Mouse (Mus musculus) neural tube, embryonic 14.5 days (tissue): ENCODE data around the gene Gramd4. TPM values are rescaled to one million over a fixed set of nuclear protein-coding genes. Genes with fewer than 3 reads are reported as not detected.
"Not testable (repeated sequence)": the region's sequence is repeated elsewhere in the genome, so short reads cannot be mapped to it uniquely, and the experiment has no call there.

Experiments used
- ATAC-seq: fragments of 200-750 bp; cut with Nextera tagmentation; 2 replicates; pipeline ENCODE4 v1.8.0; 2017; ENCODE audit warnings: low read depth, mild to moderate bottlenecking, moderate TSS enrichment, moderate library complexity
- H3K27ac ChIP-seq: fragments of 300-500 bp; sonication (generic); 2 replicates; pipeline ENCODE4 v1.5.1; 2014; ENCODE audit warnings: low read depth, mild to moderate bottlenecking, control low read depth, low read length, moderate library complexity, mixed read lengths
- H3K27me3 ChIP-seq: fragments of 300-500 bp; sonication (generic); 2 replicates; pipeline ENCODE4 v1.6.1; 2014; ENCODE audit warnings: low read length; ENCODE audit not compliant: control insufficient read depth, insufficient read depth
- H3K36me3 ChIP-seq: fragments of 300-500 bp; sonication (generic); 2 replicates; pipeline ENCODE4 v1.6.1; 2014; ENCODE audit warnings: low read length, mixed read lengths; ENCODE audit not compliant: control insufficient read depth, insufficient read depth
- H3K4me1 ChIP-seq: fragments of 300-500 bp; sonication (generic); 2 replicates; pipeline ENCODE4 v1.6.1; 2014; ENCODE audit warnings: low read length; ENCODE audit not compliant: control insufficient read depth, insufficient read depth
- H3K4me2 ChIP-seq: fragments of 300-500 bp; sonication (generic); 2 replicates; pipeline ENCODE4 v1.6.1; 2014; ENCODE audit warnings: mild to moderate bottlenecking, low read depth, low read length, control low read depth
- H3K4me3 ChIP-seq: fragments of 300-500 bp; sonication (generic); 2 replicates; pipeline ENCODE4 v1.5.1; 2014; ENCODE audit warnings: low read depth, low read length, control low read depth, mixed read lengths
- H3K9ac ChIP-seq: fragments of 300-500 bp; sonication (generic); replicated peaks from 2 replicates; pipeline ENCODE4 v1.6.1; 2014; ENCODE audit warnings: low read depth, mild to moderate bottlenecking, control low read depth, low read length, mixed read lengths
- H3K9me3 ChIP-seq: fragments of 300-500 bp; sonication (generic); 2 replicates; pipeline ENCODE4 v1.6.1; 2016; ENCODE audit warnings: low read length; ENCODE audit not compliant: control insufficient read depth
- WGBS: fragments of 180-500 bp; shearing (Covaris S2); extraction: QIAGEN DNeasy Blood & Tissue Kit; methylation state at CpG from one replicate; pipeline ENCODE4 v1.1.7; 2014; 5-methylcytosine and 5-hydroxymethylcytosine counted together
- polyA plus RNA-seq: library from polyadenylated mRNA; unstranded; fragments of >200 nt; fragmentation: Nextera tagmentation; extraction: Ambion mirVana; gene quantifications from 2 replicates; pipeline ENCODE4 v1.2.1, GENCODE M21; 2014

Gene Gramd4
- polyA plus RNA-seq, 1 experiment from 2014 or later, result 17.1 TPM

GRCm38 (mm10) chr15:86172526-86172925 is 115.0 kb downstream of the Gramd4 start:
- Histone ChIP-seq H3K27me3 (no peaks in the 10 kb centered on the region), H3K4me2 (no peak overlapping the region), H3K4me3 (no peak overlapping the region), H3K9ac (no peak overlapping the region), H3K36me3 (no peaks in the 10 kb centered on the region), H3K27ac (no peak overlapping the region), H3K9me3 (no peaks in the 10 kb centered on the region), H3K4me1 (0 out of 2 replicates have a peak, but pooled peaks cover 4% of the 10 kb centered on the region)
- no peak for ATAC-seq
- WGBS, result 77% methylated on average over 6 of the region's 6 CpGs

GRCm38 (mm10) chr15:86173136-86173985 is 115.9 kb downstream of the Gramd4 start:
- H3K27me3 ChIP-seq, result no peaks in the 10 kb centered on the region
- WGBS, result 49% methylated on average over 16 of the region's 16 CpGs
- H3K9me3 ChIP-seq, result no peaks in the 10 kb centered on the region
- ATAC-seq, result no peak
- no peaks in the 10 kb centered on the region for H3K36me3 ChIP-seq
- no peak overlapping the region for H3K27ac ChIP-seq
- H3K9ac ChIP-seq, result no peak overlapping the region
- no peak overlapping the region for H3K4me2 ChIP-seq
- H3K4me3 ChIP-seq, result no peak overlapping the region
- 0 out of 2 replicates have a peak, but pooled peaks cover 4% of the 10 kb centered on the region for H3K4me1 ChIP-seq

GRCm38 (mm10) chr15:86175253-86176050 is 118.0 kb downstream of the Gramd4 start:
- Histone ChIP-seq H3K27me3 (no peaks in the 10 kb centered on the region), H3K9ac (no peak overlapping the region), H3K27ac (no peak overlapping the region), H3K9me3 (no peaks in the 10 kb centered on the region), H3K4me3 (no peak overlapping the region), H3K4me1 (no peaks in the 10 kb centered on the region), H3K4me2 (no peak overlapping the region), H3K36me3 (no peaks in the 10 kb centered on the region)
- 61% methylated on average over 3 of the region's 3 CpGs for WGBS
- ATAC-seq, result no peak

- H3K4me3 ChIP-seq, result no peak overlapping the region
- H3K36me3 ChIP-seq, result no peaks in the 10 kb centered on the region
- H3K9me3 ChIP-seq, result no peaks in the 10 kb centered on the region
- H3K4me2 ChIP-seq, result no peak overlapping the region
- no peaks in the 10 kb centered on the region for H3K4me1 ChIP-seq
- no peak overlapping the region for H3K27ac ChIP-seq
- ATAC-seq, result no peak
- no peak overlapping the region for H3K9ac ChIP-seq
- 78% methylated on average over 10 of the region's 10 CpGs for WGBS
- H3K27me3 ChIP-seq, result no peaks in the 10 kb centered on the region
Measured at GRCm38 (mm10) chr15:86176166-86176565, 118.7 kb downstream of the Gramd4 start.

- H3K27ac ChIP-seq, result no peak overlapping the region
- ATAC-seq, result no peak
- no peak overlapping the region for H3K9ac ChIP-seq
- no peak overlapping the region for H3K4me2 ChIP-seq
- peaks cover 4% of the 10 kb centered on the region; the same call in 1 of the 2 replicates for H3K4me1 ChIP-seq
- no peaks in the 10 kb centered on the region for H3K27me3 ChIP-seq
- WGBS, result 86% methylated on average over 21 of the region's 22 CpGs
- H3K4me3 ChIP-seq, result no peak overlapping the region
- H3K36me3 ChIP-seq, result no peaks in the 10 kb centered on the region
- H3K9me3 ChIP-seq, result no peaks in the 10 kb centered on the region
Measured at GRCm38 (mm10) chr15:86176771-86177702, 119.5 kb downstream of the Gramd4 start.

GRCm38 (mm10) chr15:86177703-86178251 is 120.3 kb downstream of the Gramd4 start:
- H3K4me3 ChIP-seq, H3K27ac ChIP-seq, H3K27me3 ChIP-seq, ATAC-seq, H3K4me2 ChIP-seq, H3K9ac ChIP-seq, H3K36me3 ChIP-seq, H3K9me3 ChIP-seq: not testable (repeated sequence)
- WGBS, result 81% methylated on average over 2 of the region's 2 CpGs
- H3K4me1 ChIP-seq, result peaks cover 11% of the 10 kb centered on the region; the same call in 1 of the 2 replicates

GRCm38 (mm10) chr15:86178594-86178993 is 121.1 kb downstream of the Gramd4 start:
- ATAC-seq, result no peak
- no peak overlapping the region for H3K9ac ChIP-seq
- no peak overlapping the region for H3K4me2 ChIP-seq
- no peaks in the 10 kb centered on the region for H3K27me3 ChIP-seq
- peaks cover 13% of the 10 kb centered on the region; the same call in 1 of the 2 replicates for H3K4me1 ChIP-seq
- no peaks in the 10 kb centered on the region for H3K9me3 ChIP-seq
- H3K27ac ChIP-seq, result no peak overlapping the region
- 92% methylated on average over 6 of the region's 6 CpGs for WGBS
- no peaks in the 10 kb centered on the region for H3K36me3 ChIP-seq
- H3K4me3 ChIP-seq, result no peak overlapping the region

GRCm38 (mm10) chr15:86180427-86180826 is 122.9 kb downstream of the Gramd4 start:
- H3K27ac ChIP-seq, result no peak overlapping the region
- no peak overlapping the region for H3K9ac ChIP-seq
- no peak for ATAC-seq
- H3K9me3 ChIP-seq, result no peaks in the 10 kb centered on the region
- WGBS, result 89% methylated on average over 4 of the region's 4 CpGs
- no peaks in the 10 kb centered on the region for H3K36me3 ChIP-seq
- H3K4me3 ChIP-seq, result no peak overlapping the region
- H3K4me2 ChIP-seq, result no peak overlapping the region
- H3K27me3 ChIP-seq, result no peaks in the 10 kb centered on the region; the same call in 1 of the 2 replicates
- peaks cover 22% of the 10 kb centered on the region for H3K4me1 ChIP-seq
